Mouse (Mus musculus) adrenal gland, postnatal 36 days (tissue): ENCODE results near the gene Mink1. TPM values are rescaled to one million over a fixed set of nuclear protein-coding genes. Genes with fewer than 3 reads are reported as not detected.
"Not testable (repeated sequence)": the region's sequence is repeated elsewhere in the genome, so short reads cannot be mapped to it uniquely, and the experiment has no call there.

Source experiments
- DNase-seq, 2 experiments: peaks; one replicate each; pipeline ENCODE4 v3.0.0; 2021; ENCODE audit warnings: mixed read lengths in 1 of 2
- long read RNA-seq, 2 experiments: library from polyadenylated mRNA; stranded (forward); transcript quantifications; one replicate each; pipeline ENCODE4 v2.0.0; 2021; ENCODE audit warnings: borderline sequencing depth in 2 of 2
- total RNA-seq, 2 experiments: library from RNA; stranded (reverse); gene quantifications; 2 replicates each; pipeline ENCODE4 v1.2.3; 2021

Gene Mink1
- 10 to 100 TPM; 39.2 to 42.6 TPM for total RNA-seq
- long read RNA-seq, experiment 1, partial matches to known transcripts: 1 of 5 reads
- long read RNA-seq, experiment 1, other reads (novel, unspliced or antisense): 4 of 5 reads
- long read RNA-seq, experiment 2, full-length matches to known transcripts: 2 of 4 reads
- long read RNA-seq, experiment 2, partial matches to known transcripts: 1 of 4 reads
- long read RNA-seq, experiment 2, other reads (novel, unspliced or antisense): 1 of 4 reads

- peak; percentile 93 to 95 for DNase-seq
Observed at GRCm38 (mm10) chr11:70562287-70562994, at the start of gene Mink1. Mink1 (plus strand) TSS chr11:70562881.

- peak; percentile 15 to 41 for DNase-seq
Observed at GRCm38 (mm10) chr11:70513520-70513919, 49.2 kb upstream of the Mink1 start.

GRCm38 (mm10) chr11:70514288-70514687 is 48.4 kb upstream of the Mink1 start, which contains the start of gene Vmo1:
Vmo1 (minus strand) TSS chr11:70514616.
- no peak for DNase-seq

GRCm38 (mm10) chr11:70516352-70516751 is 46.3 kb upstream of the Mink1 start:
- DNase-seq: peak in 1 of 2 experiments; percentile 26

GRCm38 (mm10) chr11:70518436-70518835 is 44.2 kb upstream of the Mink1 start:
- DNase-seq: no peak

- DNase-seq: no peak
Observed at GRCm38 (mm10) chr11:70518923-70519322, 43.8 kb upstream of the Mink1 start, which contains the start of gene Gltpd2. Gltpd2 (plus strand) TSS chr11:70519196.

GRCm38 (mm10) chr11:70520178-70520769 is 42.4 kb upstream of the Mink1 start:
- peak; percentile 41 to 60 for DNase-seq

- not testable (repeated sequence) for DNase-seq
Observed at GRCm38 (mm10) chr11:70523306-70523989, 39.2 kb upstream of the Mink1 start.

GRCm38 (mm10) chr11:70524782-70525181 is 37.9 kb upstream of the Mink1 start:
- no peak for DNase-seq

- peak; percentile 89 to 91 for DNase-seq
Observed at GRCm38 (mm10) chr11:70525184-70525678, 37.5 kb upstream of the Mink1 start, which contains the start of gene Psmb6. Psmb6 (plus strand) TSS chr11:70525367.

- DNase-seq: no peak
Observed at GRCm38 (mm10) chr11:70525726-70526125, 37.0 kb upstream of the Mink1 start.

GRCm38 (mm10) chr11:70526211-70526610 is 36.5 kb upstream of the Mink1 start:
- no peak for DNase-seq

GRCm38 (mm10) chr11:70528610-70529009 is 34.1 kb upstream of the Mink1 start:
- no peak for DNase-seq

GRCm38 (mm10) chr11:70531065-70531464 is 31.6 kb upstream of the Mink1 start:
- not testable (repeated sequence) for DNase-seq

- no peak for DNase-seq
Observed at GRCm38 (mm10) chr11:70532839-70533238, 29.8 kb upstream of the Mink1 start, which contains the start of gene Gm40193. Gm40193 (minus strand) TSS chr11:70532939.

- no peak for DNase-seq
Observed at GRCm38 (mm10) chr11:70539423-70539822, 23.3 kb upstream of the Mink1 start.

- peak; percentile 93 to 94 for DNase-seq
Observed at GRCm38 (mm10) chr11:70539877-70540587, 22.6 kb upstream of the Mink1 start, which contains the start of gene Pld2. Pld2 (plus strand) TSS chr11:70540064.

- DNase-seq: no peak
Observed at GRCm38 (mm10) chr11:70540928-70541327, 21.8 kb upstream of the Mink1 start.

GRCm38 (mm10) chr11:70541415-70541814 is 21.3 kb upstream of the Mink1 start:
- DNase-seq: no peak

GRCm38 (mm10) chr11:70544496-70544895 is 18.2 kb upstream of the Mink1 start:
- no peak for DNase-seq

- no peak for DNase-seq
Observed at GRCm38 (mm10) chr11:70551526-70551925, 11.2 kb upstream of the Mink1 start.
